31 mouse cellular contexts compared by ENCODE assay signal in the genomic region with DNA sequence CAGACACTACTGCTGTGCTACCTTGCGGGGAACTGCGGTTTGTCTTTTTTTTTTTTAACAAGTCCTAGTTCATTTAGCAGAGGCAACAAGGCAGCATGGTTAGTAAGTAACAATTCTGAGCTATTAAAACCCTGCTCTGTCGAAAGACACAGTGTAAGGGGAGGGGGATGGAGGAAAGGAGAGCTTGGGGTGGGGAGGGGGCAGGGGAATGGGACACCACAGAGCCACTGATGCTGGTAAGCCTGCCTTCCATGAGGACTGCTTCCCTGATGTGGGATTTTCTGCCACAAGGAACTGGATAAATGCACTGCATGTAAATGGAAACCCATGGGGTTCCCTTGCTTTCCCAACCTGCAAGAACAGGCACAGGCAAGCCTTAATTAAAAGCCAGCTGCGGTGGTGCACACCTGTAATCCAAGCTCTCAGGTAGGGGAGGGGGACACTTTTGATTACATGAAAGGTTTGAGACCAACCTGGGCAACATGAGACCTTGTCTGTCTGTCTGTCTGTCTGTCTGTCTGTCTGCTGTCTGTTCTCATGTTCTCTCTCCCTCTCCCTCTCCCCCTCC. TPM values are rescaled to one million over a fixed set of nuclear protein-coding genes. Genes with fewer than 3 reads are reported as not detected.
A peak's percentile ranks its signal among the peaks of the same experiment; 100 is the strongest.
DNase-seq lines count a peak whose midpoint lies in the region; ATAC-seq lines count a peak whose summit lies in the region.
"Had no signal": no experiment of that assay in that cellular context is flagged by ENCODE, and none has a peak within 500 bp of the region (broad histone marks: within the 10 kb centered on the region; RNA-seq: fewer than 3 reads in every experiment).

No protein-coding gene starts in this region.

- ATAC-seq in intestine, embryonic 14.5 days (replicated peaks; ENCODE audit: low FRiP score, low TSS enrichment, low read depth) = no peak
- no peak for ATAC-seq in intestine, embryonic 15.5 days
- ATAC-seq in midbrain, embryonic 14.5 days (ENCODE audit: low FRiP score, low TSS enrichment) = no peak
- ATAC-seq in embryonic facial prominence, embryonic 14.5 days (ENCODE audit: low read depth) = peak; percentile 85
- ATAC-seq: forebrain, embryonic 15.5 days; hindbrain, embryonic 16.5 days; intestine, postnatal 0 days; Patski had no signal

- no peaks in the 10 kb centered on the region for H3K36me3 ChIP-seq in intestine, embryonic 14.5 days (ENCODE audit: control insufficient read depth, insufficient read depth, low read length)
- H3K36me3 ChIP-seq in intestine, embryonic 15.5 days = no peaks in the 10 kb centered on the region
- no peaks in the 10 kb centered on the region for H3K36me3 ChIP-seq in midbrain, embryonic 14.5 days (ENCODE audit: control insufficient read depth, insufficient read depth, low read length)
- no peaks in the 10 kb centered on the region for H3K36me3 ChIP-seq in midbrain, embryonic 10.5 days
- no peaks in the 10 kb centered on the region for H3K36me3 ChIP-seq in embryonic facial prominence, embryonic 14.5 days (ENCODE audit: control insufficient read depth, insufficient read depth, low read length)
- H3K36me3 ChIP-seq: forebrain, embryonic 12.5 days; forebrain, embryonic 15.5 days; G1E; heart, embryonic 12.5 days; heart, embryonic 15.5 days; hindbrain, embryonic 10.5 days; hindbrain, embryonic 13.5 days had no signal

- no peaks in the 10 kb centered on the region for H3K4me1 ChIP-seq in intestine, embryonic 14.5 days (replicated peaks; ENCODE audit: control insufficient read depth, insufficient read depth, low read length)
- H3K4me1 ChIP-seq in intestine, embryonic 15.5 days (replicated peaks) = no peaks in the 10 kb centered on the region
- no peaks in the 10 kb centered on the region for H3K4me1 ChIP-seq in midbrain, embryonic 14.5 days (ENCODE audit: control insufficient read depth, insufficient read depth, low read length)
- H3K4me1 ChIP-seq in midbrain, embryonic 10.5 days = peaks cover 7% of the 10 kb centered on the region
- H3K4me1 ChIP-seq in embryonic facial prominence, embryonic 14.5 days (ENCODE audit: control insufficient read depth, insufficient read depth, low read length) = no peaks in the 10 kb centered on the region
- H3K4me1 ChIP-seq: heart, embryonic 12.5 days; heart, embryonic 15.5 days had no signal

- H3K9me3 ChIP-seq in intestine, embryonic 14.5 days (ENCODE audit: control insufficient read depth, low read length) = no peaks in the 10 kb centered on the region
- H3K9me3 ChIP-seq in intestine, embryonic 15.5 days = no peaks in the 10 kb centered on the region
- no peaks in the 10 kb centered on the region for H3K9me3 ChIP-seq in midbrain, embryonic 14.5 days (ENCODE audit: control insufficient read depth, low read length)
- no peaks in the 10 kb centered on the region for H3K9me3 ChIP-seq in midbrain, embryonic 10.5 days (replicated peaks)
- H3K9me3 ChIP-seq in embryonic facial prominence, embryonic 14.5 days (ENCODE audit: control insufficient read depth, low read length) = peaks cover 7% of the 10 kb centered on the region; the same call in 1 of the 2 replicates
- H3K9me3 ChIP-seq: forebrain, embryonic 12.5 days; forebrain, embryonic 15.5 days; G1E; heart, embryonic 12.5 days; heart, embryonic 15.5 days; hindbrain, embryonic 10.5 days; hindbrain, embryonic 13.5 days had no signal

- DNase-seq in intestine, embryonic 14.5 days (ENCODE audit: low spot score) = peak; percentile 41
- DNase-seq in midbrain, embryonic 14.5 days = peak; percentile 13
- no peak for DNase-seq in midbrain, embryonic 10.5 days (ENCODE audit: low spot score)
- DNase-seq in embryonic facial prominence, embryonic 14.5 days (ENCODE audit: low spot score) = peak; percentile 81
- DNase-seq in heart, adult 18-20 months = no peak
- no peak for DNase-seq in gastrocnemius, postnatal 25 days
- DNase-seq: adrenal gland, adult 2 months; adrenal gland, postnatal 14 days; B cell, adult 2 months; cerebellum, adult 11-12 months; cerebellum, adult 8-10 months; cerebellum, postnatal 10 days; cerebellum, postnatal 36 days; embryo, embryonic 11 days; gastrocnemius, postnatal 10 days; heart, adult 11 months; heart, postnatal 10 days; heart, postnatal 36 days had no signal

- H3K4me2 ChIP-seq in intestine, embryonic 14.5 days (ENCODE audit: low read length) = no peak overlapping the region
- no peak overlapping the region for H3K4me2 ChIP-seq in intestine, embryonic 15.5 days (replicated peaks)
- H3K4me2 ChIP-seq in midbrain, embryonic 14.5 days (ENCODE audit: low read length) = no peak overlapping the region
- no peak overlapping the region for H3K4me2 ChIP-seq in embryonic facial prominence, embryonic 14.5 days (ENCODE audit: low read depth, low read length)
- H3K4me2 ChIP-seq: forebrain, embryonic 12.5 days; forebrain, embryonic 15.5 days; heart, embryonic 12.5 days; heart, embryonic 15.5 days; hindbrain, embryonic 13.5 days had no signal

- no peak overlapping the region for H3K4me3 ChIP-seq in intestine, embryonic 14.5 days (ENCODE audit: low read depth, low read length)
- H3K4me3 ChIP-seq in intestine, embryonic 15.5 days (replicated peaks) = no peak overlapping the region
- no peak overlapping the region for H3K4me3 ChIP-seq in midbrain, embryonic 14.5 days (replicated peaks; ENCODE audit: low read depth, low read length)
- H3K4me3 ChIP-seq in midbrain, embryonic 10.5 days = no peak overlapping the region
- H3K4me3 ChIP-seq in embryonic facial prominence, embryonic 14.5 days (ENCODE audit: low read depth, low read length) = no peak overlapping the region
- H3K4me3 ChIP-seq: erythroblast, embryonic 14.5 days; forebrain, embryonic 12.5 days; forebrain, embryonic 15.5 days; heart, embryonic 12.5 days; heart, embryonic 15.5 days; hindbrain, embryonic 10.5 days; hindbrain, embryonic 13.5 days had no signal

- WGBS in intestine, embryonic 14.5 days = 51% methylated on average over 4 of the region's 4 CpGs
- 54% methylated on average over 4 of the region's 4 CpGs for WGBS in intestine, embryonic 15.5 days
- WGBS in midbrain, embryonic 14.5 days = 37% methylated on average over 4 of the region's 4 CpGs
- 47% methylated on average over 4 of the region's 4 CpGs for WGBS in midbrain, embryonic 10.5 days
- 39% methylated on average over 4 of the region's 4 CpGs for WGBS in embryonic facial prominence, embryonic 14.5 days

- no peak overlapping the region for H3K9ac ChIP-seq in intestine, embryonic 14.5 days (ENCODE audit: low read length)
- no peak overlapping the region for H3K9ac ChIP-seq in intestine, embryonic 15.5 days
- no peak overlapping the region for H3K9ac ChIP-seq in midbrain, embryonic 14.5 days (replicated peaks; ENCODE audit: low read length)
- H3K9ac ChIP-seq in embryonic facial prominence, embryonic 14.5 days (ENCODE audit: low read depth, low read length) = no peak overlapping the region
- H3K9ac ChIP-seq: forebrain, embryonic 12.5 days; forebrain, embryonic 15.5 days; heart, embryonic 12.5 days; heart, embryonic 15.5 days; hindbrain, embryonic 13.5 days had no signal

- no peak overlapping the region for H3K27ac ChIP-seq in intestine, embryonic 14.5 days (ENCODE audit: low read depth)
- no peak overlapping the region for H3K27ac ChIP-seq in intestine, embryonic 15.5 days
- no peak overlapping the region for H3K27ac ChIP-seq in midbrain, embryonic 14.5 days (replicated peaks; ENCODE audit: low read depth, low read length)
- no peak overlapping the region for H3K27ac ChIP-seq in midbrain, embryonic 10.5 days (replicated peaks)
- no peak overlapping the region for H3K27ac ChIP-seq in embryonic facial prominence, embryonic 14.5 days (replicated peaks; ENCODE audit: low read depth, low read length)
- H3K27ac ChIP-seq: forebrain, embryonic 12.5 days; forebrain, embryonic 15.5 days; heart, embryonic 15.5 days; hindbrain, embryonic 10.5 days; hindbrain, embryonic 13.5 days had no signal

- H3K27me3 ChIP-seq in intestine, embryonic 14.5 days (replicated peaks; ENCODE audit: control insufficient read depth, insufficient read depth, low read length) = no peaks in the 10 kb centered on the region
- no peaks in the 10 kb centered on the region for H3K27me3 ChIP-seq in intestine, embryonic 15.5 days (replicated peaks)
- no peaks in the 10 kb centered on the region for H3K27me3 ChIP-seq in midbrain, embryonic 14.5 days (ENCODE audit: control insufficient read depth, insufficient read depth, low read length)
- no peaks in the 10 kb centered on the region for H3K27me3 ChIP-seq in midbrain, embryonic 10.5 days (ENCODE audit: low read depth, poor library complexity, severe bottlenecking)
- H3K27me3 ChIP-seq in embryonic facial prominence, embryonic 14.5 days (replicated peaks; ENCODE audit: control insufficient read depth, insufficient read depth, low read length) = no peaks in the 10 kb centered on the region
- H3K27me3 ChIP-seq: CH12.LX; forebrain, embryonic 12.5 days; forebrain, embryonic 15.5 days; heart, embryonic 12.5 days; heart, embryonic 15.5 days; hindbrain, embryonic 13.5 days; Patski had no signal

RNA-seq across cellular contexts. Expression of a gene that starts 49.3 kb away (rescaled TPM):
- polyA plus RNA-seq in intestine, embryonic 14.5 days (2014; fragmentation: Nextera tagmentation; extraction: Ambion mirVana) = 1.5 and 1.9 TPM in 2 replicates
- polyA plus RNA-seq in intestine, embryonic 15.5 days (2015; fragmentation: Nextera tagmentation; extraction: Ambion mirVana) = 0.90 and 1.1 TPM in 2 replicates
- 4.5 and 5.9 TPM in 2 replicates for polyA plus RNA-seq in midbrain, embryonic 14.5 days (2014; fragmentation: Nextera tagmentation; extraction: Ambion mirVana)
- polyA plus RNA-seq in midbrain, embryonic 10.5 days (2016; fragmentation: Nextera tagmentation; extraction: Ambion mirVana) = 1.6 and 2.4 TPM in 2 replicates
- 2.7 and 2.9 TPM in 2 replicates for polyA plus RNA-seq in embryonic facial prominence, embryonic 14.5 days (2014; fragmentation: Nextera tagmentation; extraction: Ambion mirVana)
- under 1 TPM; 0.31 to 0.47 TPM for total RNA-seq in heart, adult 18-20 months (2021)
- total RNA-seq in gastrocnemius, postnatal 25 days (2021) = under 1 TPM; 0.23 to 0.48 TPM
- total RNA-seq: CH12.LX had no signal
- polyA plus RNA-seq: erythroblast, embryonic 14.5 days; G1E had no signal

Comparison
In these comparisons a context has a peak if more than half of its experiments do, and no peak if none do; other contexts are left out.
1. DNase-seq: peak in intestine, embryonic 14.5 days (single experiment), midbrain, embryonic 14.5 days (single experiment) and embryonic facial prominence, embryonic 14.5 days (single experiment); none in midbrain, embryonic 10.5 days (single experiment), heart, adult 18-20 months (0 of 2) and gastrocnemius, postnatal 25 days (single experiment).